Mouse (Mus musculus): ENCODE results near the gene Stk4. TPM values are rescaled to one million over a fixed set of nuclear protein-coding genes. Genes with fewer than 3 reads are reported as not detected.

The Stk4 gene
- polyA plus RNA-seq, 1 experiment from 2014 or later: 41.1 TPM

GRCm38 (mm10) chr2:164106287-164107035, 36.3 kb downstream of the Stk4 start:
- Histone ChIP-seq H3K4me2 (replicated peaks; ENCODE audit: low read depth, low read length) (no peak overlapping the region), H3K4me3 (ENCODE audit: low read depth, low read length) (no peak overlapping the region), H3K36me3 (ENCODE audit: control insufficient read depth, insufficient read depth, low read length) (no peaks in the 10 kb centered on the region), H3K9ac (ENCODE audit: low read depth, low read length) (no peak overlapping the region), H3K27ac (ENCODE audit: low read depth, low read length) (no peak overlapping the region), H3K9me3 (ENCODE audit: control insufficient read depth, low read length) (no peaks in the 10 kb centered on the region), H3K4me1 (replicated peaks; ENCODE audit: control insufficient read depth, insufficient read depth, low read length) (no peaks in the 10 kb centered on the region), H3K27me3 (ENCODE audit: control insufficient read depth, insufficient read depth, low read length) (no peaks in the 10 kb centered on the region)
- ATAC-seq (ENCODE audit: low FRiP score): no peak
- no peak for DNase-seq (ENCODE audit: low spot score)
- WGBS: 89% methylated on average over 14 of the region's 14 CpGs

- H3K4me1 ChIP-seq (replicated peaks; ENCODE audit: control insufficient read depth, insufficient read depth, low read length): no peaks in the 10 kb centered on the region
- WGBS: 81% methylated on average over 16 of the region's 16 CpGs
- DNase-seq (ENCODE audit: low spot score) (no peak), ATAC-seq (ENCODE audit: low FRiP score) (no peak)
- no peaks in the 10 kb centered on the region for H3K36me3 ChIP-seq (ENCODE audit: control insufficient read depth, insufficient read depth, low read length)
- no peak overlapping the region for H3K27ac ChIP-seq (ENCODE audit: low read depth, low read length)
- no peak overlapping the region for H3K9ac ChIP-seq (ENCODE audit: low read depth, low read length)
- H3K4me2 ChIP-seq (replicated peaks; ENCODE audit: low read depth, low read length): no peak overlapping the region
- no peaks in the 10 kb centered on the region for H3K27me3 ChIP-seq (ENCODE audit: control insufficient read depth, insufficient read depth, low read length)
- no peaks in the 10 kb centered on the region for H3K9me3 ChIP-seq (ENCODE audit: control insufficient read depth, low read length)
- H3K4me3 ChIP-seq (ENCODE audit: low read depth, low read length): no peak overlapping the region
These were observed 37.2 kb downstream of the Stk4 start for GRCm38 (mm10) chr2:164107125-164107874.

GRCm38 (mm10) chr2:164108501-164108900, 38.4 kb downstream of the Stk4 start:
- 71% methylated on average over 4 of the region's 4 CpGs for WGBS
- H3K9me3 ChIP-seq (ENCODE audit: control insufficient read depth, low read length): no peaks in the 10 kb centered on the region
- H3K27ac ChIP-seq (ENCODE audit: low read depth, low read length): no peak overlapping the region
- H3K9ac ChIP-seq (ENCODE audit: low read depth, low read length): no peak overlapping the region
- no peaks in the 10 kb centered on the region for H3K4me1 ChIP-seq (replicated peaks; ENCODE audit: control insufficient read depth, insufficient read depth, low read length)
- no peak overlapping the region for H3K4me2 ChIP-seq (replicated peaks; ENCODE audit: low read depth, low read length)
- no peaks in the 10 kb centered on the region for H3K27me3 ChIP-seq (ENCODE audit: control insufficient read depth, insufficient read depth, low read length)
- DNase-seq (ENCODE audit: low spot score): no peak
- no peak overlapping the region for H3K4me3 ChIP-seq (ENCODE audit: low read depth, low read length)
- no peaks in the 10 kb centered on the region for H3K36me3 ChIP-seq (ENCODE audit: control insufficient read depth, insufficient read depth, low read length)
- no peak for ATAC-seq (ENCODE audit: low FRiP score)

GRCm38 (mm10) chr2:164111546-164111945, 41.4 kb downstream of the Stk4 start:
- DNase-seq (ENCODE audit: low spot score) (no peak), ATAC-seq (ENCODE audit: low FRiP score) (no peak)
- Histone ChIP-seq H3K9me3 (ENCODE audit: control insufficient read depth, low read length) (no peaks in the 10 kb centered on the region), H3K4me1 (replicated peaks; ENCODE audit: control insufficient read depth, insufficient read depth, low read length) (no peaks in the 10 kb centered on the region), H3K36me3 (ENCODE audit: control insufficient read depth, insufficient read depth, low read length) (no peaks in the 10 kb centered on the region), H3K4me2 (replicated peaks; ENCODE audit: low read depth, low read length) (no peak overlapping the region), H3K27me3 (ENCODE audit: control insufficient read depth, insufficient read depth, low read length) (no peaks in the 10 kb centered on the region), H3K4me3 (ENCODE audit: low read depth, low read length) (no peak overlapping the region), H3K9ac (ENCODE audit: low read depth, low read length) (no peak overlapping the region), H3K27ac (ENCODE audit: low read depth, low read length) (no peak overlapping the region)
- WGBS: 90% methylated on average over 8 of the region's 8 CpGs

GRCm38 (mm10) chr2:164114051-164114450, 43.9 kb downstream of the Stk4 start:
- no peak overlapping the region for H3K4me2 ChIP-seq (replicated peaks; ENCODE audit: low read depth, low read length)
- no peak overlapping the region for H3K27ac ChIP-seq (ENCODE audit: low read depth, low read length)
- ATAC-seq (ENCODE audit: low FRiP score) (no peak), DNase-seq (ENCODE audit: low spot score) (no peak)
- no peak overlapping the region for H3K9ac ChIP-seq (ENCODE audit: low read depth, low read length)
- no peaks in the 10 kb centered on the region for H3K4me1 ChIP-seq (replicated peaks; ENCODE audit: control insufficient read depth, insufficient read depth, low read length)
- 89% methylated on average over 6 of the region's 6 CpGs for WGBS
- no peak overlapping the region for H3K4me3 ChIP-seq (ENCODE audit: low read depth, low read length)
- H3K36me3 ChIP-seq (ENCODE audit: control insufficient read depth, insufficient read depth, low read length): no peaks in the 10 kb centered on the region
- H3K9me3 ChIP-seq (ENCODE audit: control insufficient read depth, low read length): no peaks in the 10 kb centered on the region
- no peaks in the 10 kb centered on the region for H3K27me3 ChIP-seq (ENCODE audit: control insufficient read depth, insufficient read depth, low read length)

- H3K4me3 ChIP-seq (ENCODE audit: low read depth, low read length): no peak overlapping the region
- no peak overlapping the region for H3K9ac ChIP-seq (ENCODE audit: low read depth, low read length)
- H3K36me3 ChIP-seq (ENCODE audit: control insufficient read depth, insufficient read depth, low read length): no peaks in the 10 kb centered on the region
- WGBS: 81% methylated on average over 10 of the region's 10 CpGs
- H3K4me1 ChIP-seq (replicated peaks; ENCODE audit: control insufficient read depth, insufficient read depth, low read length): no peaks in the 10 kb centered on the region
- no peak overlapping the region for H3K4me2 ChIP-seq (replicated peaks; ENCODE audit: low read depth, low read length)
- no peak overlapping the region for H3K27ac ChIP-seq (ENCODE audit: low read depth, low read length)
- H3K27me3 ChIP-seq (ENCODE audit: control insufficient read depth, insufficient read depth, low read length): no peaks in the 10 kb centered on the region
- H3K9me3 ChIP-seq (ENCODE audit: control insufficient read depth, low read length): no peaks in the 10 kb centered on the region
- ATAC-seq (ENCODE audit: low FRiP score) (no peak), DNase-seq (ENCODE audit: low spot score) (no peak)
These were observed 45.4 kb downstream of the Stk4 start for GRCm38 (mm10) chr2:164115531-164115930.

GRCm38 (mm10) chr2:164119503-164119902, 49.4 kb downstream of the Stk4 start:
- H3K4me1 ChIP-seq (replicated peaks; ENCODE audit: control insufficient read depth, insufficient read depth, low read length): no peaks in the 10 kb centered on the region
- no peaks in the 10 kb centered on the region for H3K36me3 ChIP-seq (ENCODE audit: control insufficient read depth, insufficient read depth, low read length)
- no peak overlapping the region for H3K9ac ChIP-seq (ENCODE audit: low read depth, low read length)
- DNase-seq (ENCODE audit: low spot score): no peak
- H3K27ac ChIP-seq (ENCODE audit: low read depth, low read length): no peak overlapping the region
- WGBS: 94% methylated on average over 6 of the region's 6 CpGs
- no peak overlapping the region for H3K4me2 ChIP-seq (replicated peaks; ENCODE audit: low read depth, low read length)
- no peak for ATAC-seq (ENCODE audit: low FRiP score)
- no peaks in the 10 kb centered on the region for H3K27me3 ChIP-seq (ENCODE audit: control insufficient read depth, insufficient read depth, low read length)
- no peaks in the 10 kb centered on the region for H3K9me3 ChIP-seq (ENCODE audit: control insufficient read depth, low read length)
- H3K4me3 ChIP-seq (ENCODE audit: low read depth, low read length): no peak overlapping the region

- Histone ChIP-seq H3K4me1 (replicated peaks; ENCODE audit: control insufficient read depth, insufficient read depth, low read length) (no peaks in the 10 kb centered on the region), H3K36me3 (ENCODE audit: control insufficient read depth, insufficient read depth, low read length) (no peaks in the 10 kb centered on the region), H3K9me3 (ENCODE audit: control insufficient read depth, low read length) (no peaks in the 10 kb centered on the region), H3K27ac (ENCODE audit: low read depth, low read length) (no peak overlapping the region), H3K9ac (ENCODE audit: low read depth, low read length) (no peak overlapping the region), H3K4me2 (replicated peaks; ENCODE audit: low read depth, low read length) (no peak overlapping the region), H3K27me3 (ENCODE audit: control insufficient read depth, insufficient read depth, low read length) (no peaks in the 10 kb centered on the region), H3K4me3 (ENCODE audit: low read depth, low read length) (no peak overlapping the region)
- ATAC-seq (ENCODE audit: low FRiP score) (no peak), DNase-seq (ENCODE audit: low spot score) (no peak)
- WGBS: 83% methylated on average over 5 of the region's 5 CpGs
These were observed 53.1 kb downstream of the Stk4 start for GRCm38 (mm10) chr2:164123169-164123766.

Data from hindbrain, embryonic 11.5 days (tissue).